Mouse (Mus musculus) gastrocnemius, adult 8-10 months (tissue): ENCODE data around the gene Rpl11. TPM values are rescaled to one million over a fixed set of nuclear protein-coding genes. Genes with fewer than 3 reads are reported as not detected.
"Not testable (repeated sequence)": the region's sequence is repeated elsewhere in the genome, so short reads cannot be mapped to it uniquely, and the experiment has no call there.

ENCODE experiments used
- DNase-seq, 2 experiments: peaks; one replicate each; pipeline ENCODE4 v3.0.0; 2022; ENCODE audit warnings: low spot score in 2 of 2
- total RNA-seq, 4 experiments: library from RNA; stranded (reverse); gene quantifications; 2 replicates each; pipeline ENCODE4 v1.2.4; 2022

Rpl11 gene
- total RNA-seq, 4 experiments from 2014 or later, result 119 to 244 (median 192) TPM

GRCm38 (mm10) chr4:136071178-136071714 lies 18.0 kb upstream of the Rpl11 start:
- DNase-seq, result peak; percentile 59 to 62

GRCm38 (mm10) chr4:136070592-136070991 lies 17.4 kb upstream of the Rpl11 start:
- DNase-seq, result no peak

- DNase-seq, result peak; percentile 35 to 62
Observed at GRCm38 (mm10) chr4:136069954-136070353, 16.7 kb upstream of the Rpl11 start.

GRCm38 (mm10) chr4:136069313-136069712 lies 16.1 kb upstream of the Rpl11 start:
- no peak for DNase-seq

GRCm38 (mm10) chr4:136063143-136063542 lies 9.9 kb upstream of the Rpl11 start:
- no peak for DNase-seq

- not testable (repeated sequence) for DNase-seq
Observed at GRCm38 (mm10) chr4:136059800-136060488, 6.7 kb upstream of the Rpl11 start.

GRCm38 (mm10) chr4:136057916-136058315 lies 4.7 kb upstream of the Rpl11 start:
- no peak for DNase-seq

GRCm38 (mm10) chr4:136056030-136056429 lies 2.8 kb upstream of the Rpl11 start:
- no peak for DNase-seq

GRCm38 (mm10) chr4:136053843-136054242 lies 615 bp upstream of the Rpl11 start:
- no peak for DNase-seq

GRCm38 (mm10) chr4:136052534-136053246 lies 538 bp downstream of the Rpl11 start:
- no peak for DNase-seq

GRCm38 (mm10) chr4:136052060-136052459 lies 1.2 kb downstream of the Rpl11 start:
- no peak for DNase-seq

GRCm38 (mm10) chr4:136050226-136050625 lies 3.0 kb downstream of the Rpl11 start:
- DNase-seq, result no peak

- DNase-seq, result no peak
Observed at GRCm38 (mm10) chr4:136048291-136049032, 4.8 kb downstream of the Rpl11 start.

- no peak for DNase-seq
Observed at GRCm38 (mm10) chr4:136047626-136048025, 5.6 kb downstream of the Rpl11 start.

- no peak for DNase-seq
Observed at GRCm38 (mm10) chr4:136046888-136047287, 6.3 kb downstream of the Rpl11 start.

- no peak for DNase-seq
Observed at GRCm38 (mm10) chr4:136045091-136045490, 8.1 kb downstream of the Rpl11 start.

- no peak for DNase-seq
Observed at GRCm38 (mm10) chr4:136043784-136044400, 9.3 kb downstream of the Rpl11 start.

- DNase-seq, result no peak
Observed at GRCm38 (mm10) chr4:136035078-136035477, 18.1 kb downstream of the Rpl11 start.

GRCm38 (mm10) chr4:136033231-136033630 lies 20.0 kb downstream of the Rpl11 start:
- DNase-seq, result no peak

GRCm38 (mm10) chr4:136030968-136031909 lies 22.0 kb downstream of the Rpl11 start:
- peak; percentile 22 to 63 for DNase-seq
